Mouse (Mus musculus) stomach, embryonic 14.5 days (tissue): Measurements from ENCODE around the gene Fam169b. TPM values are rescaled to one million over a fixed set of nuclear protein-coding genes. Genes with fewer than 3 reads are reported as not detected.

Source experiments
- ATAC-seq: fragments of 200-750 bp; cut with Nextera tagmentation; 2 replicates; pipeline ENCODE4 v1.8.0; 2017; ENCODE audit warnings: low read depth, moderate TSS enrichment; ENCODE audit not compliant: insufficient number of reproducible peaks, insufficient read depth, low FRiP score
- H3K27ac ChIP-seq: fragments of 300-500 bp; sonication (generic); 2 replicates; pipeline ENCODE4 v1.5.1; 2014; ENCODE audit warnings: mild to moderate bottlenecking, low read length, moderate library complexity, mixed read lengths
- H3K27me3 ChIP-seq: fragments of 300-500 bp; sonication (generic); 2 replicates; pipeline ENCODE4 v1.6.1; 2014; ENCODE audit warnings: low read length, control low read depth, mixed read lengths; ENCODE audit not compliant: control insufficient read depth, insufficient read depth
- H3K36me3 ChIP-seq: fragments of 300-500 bp; sonication (generic); 2 replicates; pipeline ENCODE4 v1.6.1; 2014; ENCODE audit warnings: mild to moderate bottlenecking, control low read depth, low read length, moderate library complexity, mixed read lengths; ENCODE audit not compliant: control insufficient read depth, insufficient read depth
- H3K4me1 ChIP-seq: fragments of 300-500 bp; sonication (generic); 2 replicates; pipeline ENCODE4 v1.6.1; 2014; ENCODE audit warnings: low read length, control low read depth, mixed read lengths; ENCODE audit not compliant: control insufficient read depth, insufficient read depth
- H3K4me2 ChIP-seq: fragments of 300-500 bp; sonication (generic); replicated peaks from 2 replicates; pipeline ENCODE4 v1.6.1; 2014; ENCODE audit warnings: low read depth, low read length, control low read depth
- H3K4me3 ChIP-seq: fragments of 300-500 bp; sonication (generic); 2 replicates; pipeline ENCODE4 v1.5.1; 2014; ENCODE audit warnings: low read depth, low read length, control low read depth
- H3K9ac ChIP-seq: fragments of 300-500 bp; sonication (generic); replicated peaks from 2 replicates; pipeline ENCODE4 v1.6.1; 2014; ENCODE audit warnings: low read depth, mild to moderate bottlenecking, control low read depth, low read length, moderate library complexity, mixed read lengths
- H3K9me3 ChIP-seq: fragments of 300-500 bp; sonication (generic); 2 replicates; pipeline ENCODE4 v1.6.1; 2016; ENCODE audit warnings: low read depth, low read length, control low read depth; ENCODE audit not compliant: control insufficient read depth
- WGBS: fragments of 180-500 bp; shearing (Covaris S2); extraction: QIAGEN DNeasy Blood & Tissue Kit; methylation state at CpG from one replicate; pipeline ENCODE4 v1.1.7; 2014; 5-methylcytosine and 5-hydroxymethylcytosine counted together
- polyA plus RNA-seq: library from polyadenylated mRNA; unstranded; fragments of >200 nt; fragmentation: Nextera tagmentation; extraction: Ambion mirVana; gene quantifications from 2 replicates; pipeline ENCODE4 v1.2.1, GENCODE M21; 2014

The Fam169b gene
- polyA plus RNA-seq, 1 experiment from 2014 or later, result 0.17 TPM

- Histone ChIP-seq H3K4me2 (no peak overlapping the region), H3K9ac (no peak overlapping the region), H3K36me3 (no peaks in the 10 kb centered on the region), H3K4me3 (no peak overlapping the region), H3K27me3 (no peaks in the 10 kb centered on the region), H3K4me1 (no peaks in the 10 kb centered on the region), H3K27ac (no peak overlapping the region), H3K9me3 (no peaks in the 10 kb centered on the region)
- no peak for ATAC-seq
- WGBS, result 29% methylated on average over 9 of the region's 9 CpGs
Observed at GRCm38 (mm10) chr7:68382187-68382586, 108.5 kb downstream of the Fam169b start.

GRCm38 (mm10) chr7:68386767-68387166 is 113.1 kb downstream of the Fam169b start:
- no peak overlapping the region for H3K9ac ChIP-seq
- H3K27ac ChIP-seq, result no peak overlapping the region
- H3K4me1 ChIP-seq, result no peaks in the 10 kb centered on the region
- no peak overlapping the region for H3K4me2 ChIP-seq
- ATAC-seq, result peak; percentile 83
- WGBS, result 66% methylated on average over 3 of the region's 3 CpGs
- no peaks in the 10 kb centered on the region for H3K36me3 ChIP-seq
- H3K9me3 ChIP-seq, result no peaks in the 10 kb centered on the region
- no peaks in the 10 kb centered on the region for H3K27me3 ChIP-seq
- H3K4me3 ChIP-seq, result no peak overlapping the region

GRCm38 (mm10) chr7:68395707-68396333 is 122.2 kb downstream of the Fam169b start:
- no peak for ATAC-seq
- H3K4me2 ChIP-seq, result no peak overlapping the region
- no peaks in the 10 kb centered on the region for H3K4me1 ChIP-seq
- no peak overlapping the region for H3K27ac ChIP-seq
- no peaks in the 10 kb centered on the region for H3K27me3 ChIP-seq
- H3K36me3 ChIP-seq, result no peaks in the 10 kb centered on the region
- no peak overlapping the region for H3K9ac ChIP-seq
- no peak overlapping the region for H3K4me3 ChIP-seq
- 65% methylated on average over 6 of the region's 6 CpGs for WGBS
- H3K9me3 ChIP-seq, result no peaks in the 10 kb centered on the region

GRCm38 (mm10) chr7:68400516-68400915 is 126.9 kb downstream of the Fam169b start:
- no peak overlapping the region for H3K27ac ChIP-seq
- no peak overlapping the region for H3K4me2 ChIP-seq
- H3K27me3 ChIP-seq, result no peaks in the 10 kb centered on the region
- 86% methylated on average over 7 of the region's 7 CpGs for WGBS
- H3K36me3 ChIP-seq, result no peaks in the 10 kb centered on the region
- no peaks in the 10 kb centered on the region for H3K9me3 ChIP-seq
- H3K4me1 ChIP-seq, result no peaks in the 10 kb centered on the region
- H3K9ac ChIP-seq, result no peak overlapping the region
- ATAC-seq, result no peak
- H3K4me3 ChIP-seq, result no peak overlapping the region

- Histone ChIP-seq H3K27ac (no peak overlapping the region), H3K27me3 (no peaks in the 10 kb centered on the region), H3K4me3 (no peak overlapping the region), H3K4me2 (no peak overlapping the region), H3K9me3 (no peaks in the 10 kb centered on the region), H3K9ac (no peak overlapping the region), H3K4me1 (0 out of 2 replicates have a peak, but pooled peaks cover 3% of the 10 kb centered on the region), H3K36me3 (no peaks in the 10 kb centered on the region)
- 41% methylated on average over 5 of the region's 5 CpGs for WGBS
- ATAC-seq, result 0 out of 2 replicates have a peak, but pooled peaks have one; percentile 23
Observed at GRCm38 (mm10) chr7:68408611-68409010, 135.0 kb downstream of the Fam169b start.

Other genes with a start within 250 kb of the Fam169b start
- not detected in 2 replicates for gene Pgpep1l, start 9.6 kb upstream of the Fam169b start, polyA plus RNA-seq